Mouse (Mus musculus): ENCODE results near the gene Zfp280b. TPM values are rescaled to one million over a fixed set of nuclear protein-coding genes. Genes with fewer than 3 reads are reported as not detected.
A peak's percentile ranks its signal among the peaks of the same experiment; 100 is the strongest.

The Zfp280b gene
- polyA plus RNA-seq, 1 experiment from 2014 or later, result 6.1 TPM

- WGBS, result 18% methylated on average over 3 of the region's 3 CpGs
- ATAC-seq (ENCODE audit: low FRiP score, low TSS enrichment) (no peak), DNase-seq (ENCODE audit: low spot score) (no peak)
- H3K27me3 ChIP-seq (ENCODE audit: control insufficient read depth, insufficient read depth, low read length), result no peaks in the 10 kb centered on the region
- H3K9ac ChIP-seq (ENCODE audit: low read length), result no peak overlapping the region
- no peak overlapping the region for H3K4me3 ChIP-seq (ENCODE audit: low read depth, low read length)
- H3K4me1 ChIP-seq (replicated peaks; ENCODE audit: control insufficient read depth, insufficient read depth), result no peaks in the 10 kb centered on the region
- H3K27ac ChIP-seq (replicated peaks), result no peak overlapping the region
- TF ChIP-seq CTCF (IDR thresholded peaks at IDR 0.05; ENCODE audit: low read depth), result no peak
- H3K36me3 ChIP-seq (ENCODE audit: control insufficient read depth, insufficient read depth, low read length), result no peaks in the 10 kb centered on the region
- no peak overlapping the region for H3K4me2 ChIP-seq (replicated peaks; ENCODE audit: low read depth)
- H3K9me3 ChIP-seq (ENCODE audit: control insufficient read depth, low read length), result no peaks in the 10 kb centered on the region
These were observed 36.1 kb upstream of the Zfp280b start for GRCm38 (mm10) chr10:75996315-75996714.

DNA sequence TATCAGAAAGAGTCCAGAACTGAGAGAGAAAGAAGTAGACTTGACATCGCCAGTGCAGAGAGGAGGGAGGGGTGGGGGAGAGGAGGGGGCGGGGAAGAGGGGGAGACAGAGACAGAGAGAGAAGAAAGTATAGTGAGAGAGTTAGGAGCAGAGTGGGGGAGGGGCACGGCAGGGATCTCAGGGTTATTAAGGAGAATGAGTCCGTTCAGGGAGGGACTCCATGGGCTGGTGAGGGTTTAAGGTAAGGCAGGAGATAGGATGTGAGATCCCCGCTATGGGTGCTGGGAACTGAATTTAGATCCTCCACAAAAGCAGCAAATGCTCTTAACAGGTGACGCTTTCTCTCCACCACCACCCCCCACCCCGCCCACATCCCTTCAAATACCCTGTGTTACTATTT lies 31.3 kb upstream of the Zfp280b start:
- no peak overlapping the region for H3K9ac ChIP-seq (ENCODE audit: low read length)
- no peaks in the 10 kb centered on the region for H3K27me3 ChIP-seq (ENCODE audit: control insufficient read depth, insufficient read depth, low read length)
- ATAC-seq (ENCODE audit: low FRiP score, low TSS enrichment) (no peak), DNase-seq (ENCODE audit: low spot score) (no peak)
- H3K36me3 ChIP-seq (ENCODE audit: control insufficient read depth, insufficient read depth, low read length), result no peaks in the 10 kb centered on the region
- WGBS, result 40% methylated on average over 6 of the region's 7 CpGs
- no peaks in the 10 kb centered on the region for H3K4me1 ChIP-seq (replicated peaks; ENCODE audit: control insufficient read depth, insufficient read depth)
- no peak overlapping the region for H3K4me3 ChIP-seq (ENCODE audit: low read depth, low read length)
- no peaks in the 10 kb centered on the region for H3K9me3 ChIP-seq (ENCODE audit: control insufficient read depth, low read length)
- TF ChIP-seq CTCF (IDR thresholded peaks at IDR 0.05; ENCODE audit: low read depth) (no peak), EP300 (optimal IDR thresholded peaks at IDR 0.05) (no peak)
- H3K27ac ChIP-seq (replicated peaks), result no peak overlapping the region
- H3K4me2 ChIP-seq (replicated peaks; ENCODE audit: low read depth), result no peak overlapping the region

DNA sequence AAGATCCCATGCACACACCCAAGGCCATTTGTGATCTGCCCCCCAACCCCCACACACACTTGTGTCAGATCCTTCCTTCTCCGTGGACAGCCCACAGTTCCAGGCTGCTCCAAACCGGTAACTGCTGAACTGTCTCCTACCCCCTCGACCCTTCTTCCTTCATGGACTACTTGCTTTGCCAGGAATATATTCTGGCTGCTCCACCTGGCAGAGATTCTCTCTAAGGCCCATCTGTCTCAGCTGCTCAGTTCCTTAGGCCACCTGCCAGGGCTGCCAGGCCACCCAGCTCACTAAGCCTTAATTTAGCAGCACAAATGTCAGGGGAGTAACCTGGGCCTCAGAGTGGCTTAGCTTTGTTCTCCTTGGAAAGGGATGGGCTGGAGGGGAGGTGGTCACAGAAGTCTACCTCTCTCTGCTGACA lies 30.3 kb upstream of the Zfp280b start:
- H3K36me3 ChIP-seq (ENCODE audit: control insufficient read depth, insufficient read depth, low read length), result no peaks in the 10 kb centered on the region
- no peaks in the 10 kb centered on the region for H3K27me3 ChIP-seq (ENCODE audit: control insufficient read depth, insufficient read depth, low read length)
- no peak overlapping the region for H3K4me2 ChIP-seq (replicated peaks; ENCODE audit: low read depth)
- no peaks in the 10 kb centered on the region for H3K4me1 ChIP-seq (replicated peaks; ENCODE audit: control insufficient read depth, insufficient read depth)
- no peak for DNase-seq (ENCODE audit: low spot score)
- TF ChIP-seq CTCF (IDR thresholded peaks at IDR 0.05; ENCODE audit: low read depth) (no peak), EP300 (optimal IDR thresholded peaks at IDR 0.05) (no peak)
- no peak overlapping the region for H3K27ac ChIP-seq (replicated peaks)
- WGBS, result 18% methylated on average over 3 of the region's 3 CpGs
- 0 out of 2 replicates have a peak overlapping the region, but pooled peaks have one; percentile 4 for H3K9ac ChIP-seq (ENCODE audit: low read length)
- no peaks in the 10 kb centered on the region for H3K9me3 ChIP-seq (ENCODE audit: control insufficient read depth, low read length)
- no peak for ATAC-seq (ENCODE audit: low FRiP score, low TSS enrichment)
- no peak overlapping the region for H3K4me3 ChIP-seq (ENCODE audit: low read depth, low read length)

DNA sequence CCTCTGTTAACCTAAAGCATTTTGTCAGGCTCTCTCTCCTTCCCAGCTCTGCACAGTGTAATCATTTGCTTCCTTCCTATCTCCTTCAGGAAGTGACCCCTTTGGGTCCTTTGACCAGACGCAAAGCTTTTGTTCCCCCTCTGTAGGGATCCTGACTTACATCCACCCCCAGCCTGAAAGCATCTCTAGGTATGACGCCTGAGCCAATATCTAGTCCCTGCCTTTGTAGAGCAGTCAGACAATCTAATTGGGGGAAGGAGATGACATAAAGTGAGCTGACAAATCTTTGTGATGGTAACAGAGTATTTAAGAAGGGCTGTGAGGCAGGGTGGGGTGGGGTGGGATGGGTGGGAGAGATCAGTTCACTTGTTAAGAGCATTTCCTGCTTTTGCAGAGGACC lies 29.8 kb upstream of the Zfp280b start:
- H3K4me2 ChIP-seq (replicated peaks; ENCODE audit: low read depth), result no peak overlapping the region
- no peak for ATAC-seq (ENCODE audit: low FRiP score, low TSS enrichment)
- TF ChIP-seq EP300 (optimal IDR thresholded peaks at IDR 0.05) (no peak), CTCF (IDR thresholded peaks at IDR 0.05; ENCODE audit: low read depth) (no peak)
- H3K36me3 ChIP-seq (ENCODE audit: control insufficient read depth, insufficient read depth, low read length), result no peaks in the 10 kb centered on the region
- 54% methylated on average over 2 of the region's 2 CpGs for WGBS
- no peak for DNase-seq (ENCODE audit: low spot score)
- H3K4me3 ChIP-seq (ENCODE audit: low read depth, low read length), result no peak overlapping the region
- H3K27me3 ChIP-seq (ENCODE audit: control insufficient read depth, insufficient read depth, low read length), result no peaks in the 10 kb centered on the region
- H3K27ac ChIP-seq (replicated peaks), result no peak overlapping the region
- no peaks in the 10 kb centered on the region for H3K9me3 ChIP-seq (ENCODE audit: control insufficient read depth, low read length)
- no peak overlapping the region for H3K9ac ChIP-seq (ENCODE audit: low read length)
- H3K4me1 ChIP-seq (replicated peaks; ENCODE audit: control insufficient read depth, insufficient read depth), result no peaks in the 10 kb centered on the region

DNA sequence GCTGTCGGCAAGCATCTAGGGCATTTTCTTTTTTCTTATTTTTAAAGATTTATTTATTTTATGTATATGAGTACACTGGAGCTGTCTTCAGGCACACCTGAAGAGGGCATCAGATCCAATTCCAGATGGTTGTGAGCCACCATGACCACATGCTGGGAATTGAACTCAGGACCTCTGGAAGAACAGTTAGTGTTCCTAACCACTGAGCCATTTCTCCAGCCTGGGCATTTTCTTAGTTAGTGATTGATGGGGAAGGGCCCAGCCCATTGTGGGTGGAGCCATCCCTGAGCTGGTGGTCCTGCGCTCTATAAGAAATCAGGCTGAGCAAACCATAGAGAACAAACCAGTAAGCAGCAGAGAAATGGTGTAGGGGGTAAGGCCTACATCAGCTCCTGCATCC lies 29.2 kb upstream of the Zfp280b start:
- TF ChIP-seq EP300 (optimal IDR thresholded peaks at IDR 0.05) (no peak), CTCF (IDR thresholded peaks at IDR 0.05; ENCODE audit: low read depth) (no peak)
- H3K27me3 ChIP-seq (ENCODE audit: control insufficient read depth, insufficient read depth, low read length), result no peaks in the 10 kb centered on the region
- no peaks in the 10 kb centered on the region for H3K9me3 ChIP-seq (ENCODE audit: control insufficient read depth, low read length)
- no peak overlapping the region for H3K9ac ChIP-seq (ENCODE audit: low read length)
- no peak for ATAC-seq (ENCODE audit: low FRiP score, low TSS enrichment)
- WGBS, result 88% methylated on average over 2 of the region's 2 CpGs
- no peak overlapping the region for H3K4me3 ChIP-seq (ENCODE audit: low read depth, low read length)
- DNase-seq (ENCODE audit: low spot score), result no peak
- no peak overlapping the region for H3K27ac ChIP-seq (replicated peaks)
- no peaks in the 10 kb centered on the region for H3K36me3 ChIP-seq (ENCODE audit: control insufficient read depth, insufficient read depth, low read length)
- H3K4me1 ChIP-seq (replicated peaks; ENCODE audit: control insufficient read depth, insufficient read depth), result no peaks in the 10 kb centered on the region
- no peak overlapping the region for H3K4me2 ChIP-seq (replicated peaks; ENCODE audit: low read depth)

DNA sequence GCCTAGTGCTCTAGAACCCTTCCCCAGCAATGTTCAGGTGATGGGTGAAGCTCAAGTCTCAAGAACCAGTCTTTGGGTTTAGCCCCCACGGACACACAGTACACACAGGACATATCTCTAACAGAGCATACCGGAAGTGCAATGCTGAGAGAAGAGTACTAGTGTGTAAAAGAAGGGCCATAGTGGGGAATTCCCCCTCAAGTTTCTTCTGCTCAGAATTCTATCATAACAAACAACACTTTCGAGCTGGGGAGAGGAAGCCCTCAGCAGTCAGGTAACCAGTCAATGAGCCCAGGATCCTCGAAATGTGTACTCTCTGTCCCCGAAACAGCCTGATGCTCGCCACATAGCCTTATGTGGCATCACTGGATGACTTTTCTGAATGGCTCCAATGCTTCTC lies 26.1 kb upstream of the Zfp280b start:
- Histone ChIP-seq H3K27me3 (ENCODE audit: control insufficient read depth, insufficient read depth, low read length) (no peaks in the 10 kb centered on the region), H3K4me3 (ENCODE audit: low read depth, low read length) (no peak overlapping the region), H3K9ac (ENCODE audit: low read length) (no peak overlapping the region), H3K4me1 (replicated peaks; ENCODE audit: control insufficient read depth, insufficient read depth) (no peaks in the 10 kb centered on the region), H3K4me2 (replicated peaks; ENCODE audit: low read depth) (no peak overlapping the region), H3K9me3 (ENCODE audit: control insufficient read depth, low read length) (no peaks in the 10 kb centered on the region), H3K36me3 (ENCODE audit: control insufficient read depth, insufficient read depth, low read length) (no peaks in the 10 kb centered on the region), H3K27ac (replicated peaks) (no peak overlapping the region)
- no peak for TF ChIP-seq EP300 (optimal IDR thresholded peaks at IDR 0.05)
- TF ChIP-seq CTCF (IDR thresholded peaks at IDR 0.05; ENCODE audit: low read depth), result no peak
- WGBS, result 85% methylated on average over 6 of the region's 6 CpGs
- DNase-seq (ENCODE audit: low spot score) (no peak), ATAC-seq (ENCODE audit: low FRiP score, low TSS enrichment) (no peak)
